Mouse (Mus musculus) midbrain, postnatal 0 days (tissue): ENCODE results near the gene Pitx2. TPM values are rescaled to one million over a fixed set of nuclear protein-coding genes. Genes with fewer than 3 reads are reported as not detected.

Experiments used
- ATAC-seq: fragments of 200-750 bp; cut with Nextera tagmentation; 2 replicates; pipeline ENCODE4 v1.8.0; 2017; ENCODE audit warnings: moderate number of reproducible peaks, mild to moderate bottlenecking, moderate TSS enrichment, moderate library complexity; ENCODE audit not compliant: low FRiP score
- DNase-seq: peaks from one replicate; pipeline ENCODE4 v3.0.0-alpha.2; 2015; ENCODE audit warnings: low spot score
- H3K27ac ChIP-seq: fragments of 300-500 bp; sonication (generic); 2 replicates; pipeline ENCODE4 v1.5.1; 2014; ENCODE audit warnings: low read depth, mild to moderate bottlenecking, low read length, mixed read lengths
- H3K27me3 ChIP-seq: fragments of 300-500 bp; sonication (generic); 2 replicates; pipeline ENCODE4 v1.6.1; 2014; ENCODE audit warnings: low read length, control low read depth, mixed read lengths; ENCODE audit not compliant: insufficient read depth
- H3K36me3 ChIP-seq: fragments of 300-500 bp; sonication (generic); 2 replicates; pipeline ENCODE4 v1.6.1; 2014; ENCODE audit warnings: low read length, control low read depth, mixed read lengths; ENCODE audit not compliant: insufficient read depth
- H3K4me1 ChIP-seq: fragments of 300-500 bp; sonication (generic); 2 replicates; pipeline ENCODE4 v1.6.1; 2014; ENCODE audit warnings: mild to moderate bottlenecking, control low read depth, antibody characterized with exemption, low read length, mixed read lengths; ENCODE audit not compliant: insufficient read depth
- H3K4me2 ChIP-seq: fragments of 300-500 bp; sonication (generic); 2 replicates; pipeline ENCODE4 v1.6.1; 2014; ENCODE audit warnings: low read depth, mild to moderate bottlenecking, low read length, mixed read lengths; ENCODE audit not compliant: poor library complexity, severe bottlenecking
- H3K4me3 ChIP-seq: fragments of 300-500 bp; sonication (generic); 2 replicates; pipeline ENCODE4 v1.5.1; 2014; ENCODE audit warnings: low read depth, mild to moderate bottlenecking, low read length, moderate library complexity
- H3K9ac ChIP-seq: fragments of 300-500 bp; sonication (generic); replicated peaks from 2 replicates; pipeline ENCODE4 v1.6.1; 2014; ENCODE audit warnings: mild to moderate bottlenecking, low read length, moderate library complexity, mixed read lengths; ENCODE audit not compliant: poor library complexity, severe bottlenecking
- H3K9me3 ChIP-seq: fragments of 300-500 bp; sonication (generic); 2 replicates; pipeline ENCODE4 v1.6.1; 2016; ENCODE audit warnings: low read length, control low read depth
- CTCF ChIP-seq: IDR thresholded peaks from 2 replicates; pipeline ENCODE4 v1.5.1; 2016; ENCODE audit warnings: antibody characterized with exemption, mild to moderate bottlenecking
- WGBS: fragments of 180-500 bp; shearing (Covaris S2); extraction: QIAGEN DNeasy Blood & Tissue Kit; methylation state at CpG from one replicate; pipeline ENCODE4 v1.1.7; 2014; 5-methylcytosine and 5-hydroxymethylcytosine counted together
- polyA plus RNA-seq: library from polyadenylated mRNA; unstranded; fragments of >200 nt; fragmentation: Nextera tagmentation; extraction: Ambion mirVana; gene quantifications from 2 replicates; pipeline ENCODE4 v1.2.1, GENCODE M21; 2015
- total RNA-seq: library from RNA; depleted of rRNA; stranded (reverse); fragments of >200 nt; gene quantifications from 2 replicates; pipeline ENCODE4 v1.2.3, GENCODE M21; 2014

Pitx2 gene
- total and polyA plus RNA-seq, 2 experiments from 2014 or later = 10.4 to 28.7 TPM

DNA sequence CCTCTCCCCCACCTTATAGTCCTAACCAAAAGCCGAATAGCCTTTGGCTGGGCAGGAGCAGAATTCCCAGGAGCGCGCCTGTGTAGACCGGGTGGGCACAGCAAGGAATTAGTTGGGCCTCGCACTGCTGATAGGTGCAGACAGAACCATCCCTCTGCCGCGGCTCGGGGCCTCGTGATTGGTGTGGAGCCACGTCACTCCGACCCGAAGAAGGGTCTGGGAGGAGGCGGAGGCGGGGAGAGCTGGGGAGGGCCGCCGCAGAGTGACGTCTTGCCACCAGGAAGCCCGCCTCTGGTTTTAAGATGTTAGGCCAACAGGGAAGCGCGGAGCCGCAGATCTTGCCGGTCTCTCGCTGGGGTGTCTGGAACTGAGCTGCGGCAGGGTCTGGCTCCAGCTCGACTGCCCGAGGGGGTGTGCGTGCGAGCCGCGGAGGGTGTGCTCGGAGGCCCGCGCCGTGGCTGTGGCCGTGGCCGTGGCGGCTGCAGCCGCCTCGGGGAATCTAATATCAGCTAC, 14.0 kb downstream of the Pitx2 start:
- WGBS = under 1% methylated on average over 39 of the region's 39 CpGs
- H3K36me3 ChIP-seq = no peaks in the 10 kb centered on the region
- no peak for TF ChIP-seq CTCF
- no peak overlapping the region for H3K9ac ChIP-seq
- DNase-seq (peak; percentile 62), ATAC-seq (peak; percentile 81)
- H3K27me3 ChIP-seq = peaks cover 79% of the 10 kb centered on the region
- peak overlapping the region; percentile 40 for H3K4me2 ChIP-seq
- H3K27ac ChIP-seq = no peak overlapping the region
- H3K4me1 ChIP-seq = no peaks in the 10 kb centered on the region
- peak overlapping the region; percentile 22 for H3K4me3 ChIP-seq
- H3K9me3 ChIP-seq = no peaks in the 10 kb centered on the region

DNA sequence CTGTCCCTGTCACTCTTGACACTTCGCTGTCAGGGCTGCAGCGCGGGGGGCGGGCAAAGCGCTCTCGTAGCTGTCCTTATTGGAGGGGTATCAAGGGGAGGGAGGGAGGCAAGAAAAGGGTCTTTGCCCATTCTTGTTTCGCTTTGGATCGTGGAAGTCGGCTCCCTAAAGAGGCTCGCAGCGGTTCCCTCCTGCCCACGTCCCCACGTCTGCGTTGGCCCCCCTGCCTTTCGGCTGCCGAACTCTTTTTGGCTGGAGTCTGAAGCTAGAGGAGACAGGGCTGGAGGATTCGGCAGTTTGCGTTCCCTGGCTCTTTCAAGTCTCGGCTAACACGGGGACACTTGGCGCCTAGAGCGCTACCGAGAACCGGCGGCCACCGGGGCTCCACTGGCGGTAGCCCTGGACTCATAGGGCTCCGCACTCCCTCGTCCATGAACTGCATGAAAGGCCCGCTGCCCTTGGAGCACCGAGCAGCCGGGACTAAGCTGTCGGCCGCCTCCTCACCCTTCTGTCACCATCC, 14.5 kb downstream of the Pitx2 start:
- DNase-seq (no peak), ATAC-seq (peak; percentile 21; the same call in 1 of the 2 replicates)
- H3K4me1 ChIP-seq = no peaks in the 10 kb centered on the region
- 1% methylated on average over 33 of the region's 34 CpGs for WGBS
- H3K9ac ChIP-seq = no peak overlapping the region
- no peak for TF ChIP-seq CTCF
- H3K27me3 ChIP-seq = peaks cover 75% of the 10 kb centered on the region
- no peaks in the 10 kb centered on the region for H3K9me3 ChIP-seq
- peak overlapping the region; percentile 40 for H3K4me2 ChIP-seq
- peak overlapping the region; percentile 22 for H3K4me3 ChIP-seq
- H3K36me3 ChIP-seq = no peaks in the 10 kb centered on the region
- H3K27ac ChIP-seq = no peak overlapping the region

DNA sequence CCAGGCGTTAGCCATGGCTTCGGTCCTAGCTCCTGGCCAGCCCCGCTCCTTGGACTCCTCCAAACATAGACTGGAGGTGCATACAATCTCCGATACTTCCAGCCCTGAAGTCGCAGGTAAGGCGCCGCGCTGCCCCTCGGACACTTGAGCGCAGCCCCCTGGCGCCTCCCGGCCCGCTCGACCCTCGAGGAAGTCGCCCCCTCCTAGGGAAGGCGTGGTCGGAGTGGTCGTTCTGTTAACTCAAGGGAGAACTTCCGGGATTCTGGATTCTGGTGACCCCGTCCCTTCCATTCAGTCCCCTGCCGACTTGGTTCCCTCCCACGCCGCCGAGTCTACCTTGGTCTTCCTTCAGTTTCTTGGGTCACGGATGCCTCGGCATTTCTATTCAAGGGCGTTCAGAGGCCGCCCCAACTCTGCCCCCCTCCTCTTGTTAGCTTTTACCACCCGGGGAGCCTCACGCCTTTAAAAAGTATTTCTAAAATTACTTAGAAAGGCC, 15.0 kb downstream of the Pitx2 start:
- no peak overlapping the region for H3K9ac ChIP-seq
- no peak for DNase-seq
- WGBS = 1% methylated on average over 30 of the region's 31 CpGs

DNA sequence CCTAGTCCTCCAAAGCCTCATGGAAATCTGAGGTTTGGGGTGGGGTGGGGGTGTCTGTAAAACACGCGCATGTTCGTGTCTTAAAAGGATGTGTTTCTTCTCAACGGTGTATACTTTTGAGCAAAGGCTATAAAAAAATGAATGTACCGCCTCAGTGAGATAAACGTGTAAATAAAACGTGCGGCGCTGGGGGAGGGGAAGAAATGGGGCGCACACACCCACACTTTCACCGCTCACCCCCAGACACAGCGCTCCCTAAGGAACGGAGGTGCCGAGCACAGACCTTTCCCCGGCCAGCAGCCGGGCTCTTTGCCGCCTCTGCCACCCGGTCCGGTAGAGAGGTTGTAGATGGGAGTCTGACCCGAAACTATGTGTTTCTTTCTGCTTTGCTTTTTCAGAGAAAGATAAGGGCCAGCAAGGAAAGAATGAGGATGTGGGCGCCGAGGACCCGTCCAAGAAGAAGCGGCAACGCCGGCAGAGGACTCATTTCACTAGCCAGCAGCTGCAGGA, 15.6 kb downstream of the Pitx2 start:
- Histone ChIP-seq H3K4me2 (no peak overlapping the region), H3K9ac (no peak overlapping the region), H3K27ac (no peak overlapping the region), H3K36me3 (no peaks in the 10 kb centered on the region), H3K27me3 (peaks cover 68% of the 10 kb centered on the region), H3K9me3 (no peaks in the 10 kb centered on the region), H3K4me1 (no peaks in the 10 kb centered on the region), H3K4me3 (peak overlapping the region; percentile 13; the same call in 1 of the 2 replicates)
- DNase-seq (no peak), ATAC-seq (no peak)
- WGBS = under 1% methylated on average over 26 of the region's 26 CpGs
- TF ChIP-seq CTCF = no peak

More for the DNA sequence above, 15.0 kb downstream of the Pitx2 start:
- no peak for TF ChIP-seq CTCF
- ATAC-seq = no peak
- H3K9me3 ChIP-seq = no peaks in the 10 kb centered on the region
- peak overlapping the region; percentile 40 for H3K4me2 ChIP-seq
- peaks cover 70% of the 10 kb centered on the region for H3K27me3 ChIP-seq
- H3K4me3 ChIP-seq = peak overlapping the region; percentile 22; the same call in 1 of the 2 replicates
- H3K4me1 ChIP-seq = no peaks in the 10 kb centered on the region
- no peaks in the 10 kb centered on the region for H3K36me3 ChIP-seq
- H3K27ac ChIP-seq = no peak overlapping the region

DNA sequence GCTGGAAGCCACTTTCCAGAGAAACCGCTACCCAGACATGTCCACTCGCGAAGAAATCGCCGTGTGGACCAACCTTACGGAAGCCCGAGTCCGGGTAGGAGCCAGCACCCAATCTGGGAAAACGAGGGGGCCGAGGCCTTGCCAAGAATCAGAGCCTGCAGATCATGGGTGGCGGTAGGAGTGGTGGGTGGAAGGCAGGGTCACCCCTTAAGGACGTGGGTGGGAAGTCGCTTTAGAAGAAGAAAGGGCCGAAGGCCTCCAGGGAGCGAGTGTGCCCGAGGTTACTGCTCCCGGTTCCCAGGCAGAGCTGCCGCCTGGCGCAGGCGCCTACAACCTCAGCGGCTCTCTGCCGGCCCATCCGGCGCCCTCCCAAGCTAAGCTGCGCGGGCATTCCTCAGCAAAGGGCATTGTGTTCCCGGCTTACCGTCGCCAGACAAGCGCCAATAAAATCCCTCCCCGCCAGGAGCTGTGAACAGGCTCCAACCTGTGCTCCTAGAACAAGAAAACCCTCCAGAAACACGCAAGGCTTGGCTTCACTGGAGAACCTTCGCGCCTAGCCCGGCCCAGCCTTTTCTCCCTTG, 16.2 kb downstream of the Pitx2 start:
- Histone ChIP-seq H3K9ac (no peak overlapping the region), H3K4me3 (peak overlapping the region; percentile 13; the same call in 1 of the 2 replicates), H3K36me3 (no peaks in the 10 kb centered on the region), H3K27ac (no peak overlapping the region), H3K9me3 (no peaks in the 10 kb centered on the region), H3K27me3 (peaks cover 64% of the 10 kb centered on the region), H3K4me1 (no peaks in the 10 kb centered on the region), H3K4me2 (no peak overlapping the region)
- no peak for ATAC-seq
- no peak for TF ChIP-seq CTCF
- no peak for DNase-seq
- under 1% methylated on average over 34 of the region's 35 CpGs for WGBS

DNA sequence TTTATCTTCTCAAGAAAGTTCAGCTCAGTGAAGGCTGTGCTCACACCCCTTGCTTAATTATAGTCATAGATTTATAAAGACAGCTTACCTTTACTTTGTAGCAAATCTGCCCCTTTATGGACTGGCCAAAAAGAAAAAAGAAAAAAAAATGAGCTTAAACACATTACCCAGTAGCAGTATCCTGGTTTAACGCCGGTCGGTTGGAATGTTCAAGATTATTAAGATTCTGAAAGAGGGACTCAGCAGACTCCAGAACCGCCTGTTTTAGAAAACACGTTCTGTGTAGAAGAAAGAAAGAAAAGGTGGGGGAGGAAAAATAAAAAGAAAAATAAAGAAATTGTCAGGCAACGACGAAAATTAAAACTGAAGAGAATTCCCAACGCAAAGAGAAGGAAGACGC, 16.8 kb downstream of the Pitx2 start:
- Histone ChIP-seq H3K4me1 (no peaks in the 10 kb centered on the region), H3K4me2 (no peak overlapping the region), H3K36me3 (no peaks in the 10 kb centered on the region), H3K9me3 (no peaks in the 10 kb centered on the region), H3K4me3 (no peak overlapping the region; the same call in 1 of the 2 replicates), H3K9ac (no peak overlapping the region), H3K27ac (no peak overlapping the region), H3K27me3 (peaks cover 64% of the 10 kb centered on the region)
- DNase-seq (no peak), ATAC-seq (no peak)
- WGBS = 2% methylated on average over 9 of the region's 9 CpGs
- no peak for TF ChIP-seq CTCF
